Mouse (Mus musculus) limb, embryonic 10.5 days (tissue): ENCODE measurements around the gene Eif3f. TPM values are rescaled to one million over a fixed set of nuclear protein-coding genes. Genes with fewer than 3 reads are reported as not detected.

ENCODE experiments used
- DNase-seq: peaks from one replicate; pipeline ENCODE4 v3.0.0-alpha.2; 2017; ENCODE audit warnings: low spot score
- H3K27ac ChIP-seq: fragments of 300-500 bp; sonication (generic); 2 replicates; pipeline ENCODE4 v1.5.1; 2016; ENCODE audit warnings: mild to moderate bottlenecking
- H3K27me3 ChIP-seq: fragments of 300-500 bp; sonication (generic); 2 replicates; pipeline ENCODE4 v1.6.1; 2016; ENCODE audit warnings: low read depth, mild to moderate bottlenecking; ENCODE audit not compliant: poor library complexity, severe bottlenecking
- H3K36me3 ChIP-seq: fragments of 300-500 bp; sonication (generic); 2 replicates; pipeline ENCODE4 v1.6.1; 2016; ENCODE audit warnings: mild to moderate bottlenecking, moderate library complexity
- H3K4me1 ChIP-seq: fragments of 300-500 bp; sonication (generic); 2 replicates; pipeline ENCODE4 v1.6.1; 2016
- H3K4me3 ChIP-seq: fragments of 300-500 bp; sonication (generic); 2 replicates; pipeline ENCODE4 v1.5.1; 2016; ENCODE audit warnings: mild to moderate bottlenecking, moderate library complexity
- H3K9me3 ChIP-seq: fragments of 300-500 bp; sonication (generic); replicated peaks from 2 replicates; pipeline ENCODE4 v1.6.1; 2016; ENCODE audit warnings: mild to moderate bottlenecking
- WGBS: fragments of 180-500 bp; shearing (Covaris S2); methylation state at CpG from one replicate; pipeline ENCODE4 v1.1.7; 2016; 5-methylcytosine and 5-hydroxymethylcytosine counted together
- polyA plus RNA-seq: library from polyadenylated mRNA; unstranded; fragments of >200 nt; fragmentation: Nextera tagmentation; extraction: Ambion mirVana; gene quantifications from 2 replicates; pipeline ENCODE4 v1.2.1, GENCODE M21; 2016

Gene Eif3f
- polyA plus RNA-seq: 85.8 and 87.3 TPM in 2 replicates

DNA sequence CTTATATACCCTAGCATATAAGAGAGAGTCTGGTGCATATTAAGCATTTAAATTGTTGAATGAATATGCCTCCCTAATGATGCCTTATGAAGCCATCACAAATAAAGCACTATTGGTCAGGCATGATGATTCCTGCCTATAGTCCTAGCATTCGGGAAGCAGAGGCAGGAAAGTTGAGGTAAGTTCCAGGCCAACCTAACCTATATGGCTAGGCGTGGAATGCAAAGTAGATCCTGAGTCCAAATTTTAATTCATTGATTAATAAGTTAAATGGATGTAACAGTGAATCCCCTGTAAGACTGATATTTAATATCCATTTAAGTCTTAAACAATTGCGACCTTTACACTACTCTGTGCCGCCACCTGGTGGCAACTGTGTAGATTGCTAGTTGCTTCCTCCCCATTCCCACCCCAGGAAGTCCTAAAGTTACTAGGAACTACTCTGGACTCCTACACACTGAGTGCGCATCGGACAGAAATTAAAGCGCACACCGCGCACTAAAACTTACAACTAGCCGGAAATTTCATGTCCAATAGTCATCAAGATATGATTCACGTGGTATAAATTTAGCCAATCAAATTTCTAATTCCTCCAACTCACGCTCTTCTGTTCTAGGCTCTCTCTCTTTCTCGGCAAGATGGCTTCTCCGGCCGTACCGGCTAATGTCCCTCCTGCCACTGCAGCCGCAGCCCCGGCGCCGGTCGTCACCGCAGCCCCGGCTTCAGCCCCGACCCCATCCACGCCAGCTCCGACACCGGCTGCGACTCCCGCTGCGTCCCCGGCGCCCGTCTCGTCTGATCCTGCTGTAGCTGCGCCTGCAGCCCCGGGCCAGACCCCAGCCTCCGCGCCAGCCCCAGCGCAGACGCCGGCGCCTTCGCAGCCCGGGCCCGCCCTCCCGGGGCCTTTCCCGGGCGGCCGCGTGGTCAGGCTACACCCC, at the start of gene Eif3f:
Eif3f (plus strand) TSS at position 624 of the 938 bp plus-strand sequence.
- Histone ChIP-seq H3K4me1 (peaks cover 11% of the 10 kb centered on the region), H3K4me3 (peak within 1 kb of the TSS; percentile 98), H3K9me3 (no peaks in the 10 kb centered on the region), H3K27ac (peak within 1 kb of the TSS; percentile 96), H3K36me3 (peaks cover 35% of the 10 kb centered on the region), H3K27me3 (no peaks in the 10 kb centered on the region)
- peak; percentile 90 for DNase-seq
- 2% methylated on average over 50 of the region's 50 CpGs for WGBS

- WGBS: 88% methylated on average over 4 of the region's 4 CpGs
- no peaks in the 10 kb centered on the region for H3K4me1 ChIP-seq
Measured at GRCm38 (mm10) chr7:108884906-108885305, 49.3 kb upstream of the Eif3f start, which contains the start of gene Olfr518. Gene Olfr518 (minus strand): TSS chr7:108885006.

GRCm38 (mm10) chr7:108894320-108894719, 39.9 kb upstream of the Eif3f start, which contains the start of gene Olfr519:
Gene Olfr519 (minus strand): TSS chr7:108894420.
- Histone ChIP-seq H3K9me3 (no peaks in the 10 kb centered on the region), H3K27me3 (no peaks in the 10 kb centered on the region), H3K4me3 (no peak within 1 kb of the TSS), H3K36me3 (no peaks in the 10 kb centered on the region), H3K4me1 (no peaks in the 10 kb centered on the region), H3K27ac (no peak within 1 kb of the TSS)
- WGBS: 91% methylated on average over 5 of the region's 5 CpGs
- DNase-seq: no peak

More at GRCm38 (mm10) chr7:108884906-108885305, 49.3 kb upstream of the Eif3f start, which contains the start of gene Olfr518:
- DNase-seq: no peak
- no peaks in the 10 kb centered on the region for H3K9me3 ChIP-seq
- H3K27me3 ChIP-seq: no peaks in the 10 kb centered on the region
- H3K4me3 ChIP-seq: no peak within 1 kb of the TSS
- H3K36me3 ChIP-seq: no peaks in the 10 kb centered on the region
- no peak within 1 kb of the TSS for H3K27ac ChIP-seq

- no peak overlapping the region for H3K27ac ChIP-seq
- 86% methylated on average over 2 of the region's 2 CpGs for WGBS
- H3K36me3 ChIP-seq: no peaks in the 10 kb centered on the region
- no peaks in the 10 kb centered on the region for H3K9me3 ChIP-seq
- no peak overlapping the region for H3K4me3 ChIP-seq
- DNase-seq: no peak
- no peaks in the 10 kb centered on the region for H3K27me3 ChIP-seq
- H3K4me1 ChIP-seq: no peaks in the 10 kb centered on the region
Measured at GRCm38 (mm10) chr7:108903969-108904368, 30.2 kb upstream of the Eif3f start.

- Histone ChIP-seq H3K9me3 (no peaks in the 10 kb centered on the region), H3K36me3 (no peaks in the 10 kb centered on the region), H3K27ac (no peak overlapping the region), H3K4me1 (no peaks in the 10 kb centered on the region), H3K27me3 (no peaks in the 10 kb centered on the region), H3K4me3 (no peak overlapping the region)
- DNase-seq: no peak
- WGBS: 79% methylated on average over 4 of the region's 4 CpGs
Measured at GRCm38 (mm10) chr7:108927043-108927442, 7.2 kb upstream of the Eif3f start.

- Histone ChIP-seq H3K27me3 (no peaks in the 10 kb centered on the region), H3K4me3 (no peak overlapping the region), H3K9me3 (no peaks in the 10 kb centered on the region), H3K4me1 (no peaks in the 10 kb centered on the region), H3K27ac (no peak overlapping the region), H3K36me3 (no peaks in the 10 kb centered on the region)
- no peak for DNase-seq
- 86% methylated on average over 11 of the region's 11 CpGs for WGBS
Measured at GRCm38 (mm10) chr7:108928280-108929188, 5.7 kb upstream of the Eif3f start.

- Histone ChIP-seq H3K27me3 (no peaks in the 10 kb centered on the region), H3K36me3 (no peaks in the 10 kb centered on the region), H3K4me3 (no peak within 1 kb of the TSS), H3K27ac (no peak within 1 kb of the TSS), H3K9me3 (no peaks in the 10 kb centered on the region), H3K4me1 (peaks cover under 1% of the 10 kb centered on the region; the same call in 1 of the 2 replicates)
- WGBS: 83% methylated on average over 6 of the region's 6 CpGs
- DNase-seq: no peak
Measured at GRCm38 (mm10) chr7:108929726-108930393, 4.4 kb upstream of the Eif3f start, which contains the start of gene Nlrp10. Gene Nlrp10 (minus strand): TSS chr7:108930178.

GRCm38 (mm10) chr7:108934836-108935235, 619 bp downstream of the Eif3f start:
- no peaks in the 10 kb centered on the region for H3K9me3 ChIP-seq
- H3K27ac ChIP-seq: peak overlapping the region; percentile 96
- WGBS: 9% methylated on average over 8 of the region's 8 CpGs
- H3K4me1 ChIP-seq: peaks cover 11% of the 10 kb centered on the region
- DNase-seq: no peak
- peak overlapping the region; percentile 98 for H3K4me3 ChIP-seq
- no peaks in the 10 kb centered on the region for H3K27me3 ChIP-seq
- H3K36me3 ChIP-seq: peaks cover 42% of the 10 kb centered on the region

DNA sequence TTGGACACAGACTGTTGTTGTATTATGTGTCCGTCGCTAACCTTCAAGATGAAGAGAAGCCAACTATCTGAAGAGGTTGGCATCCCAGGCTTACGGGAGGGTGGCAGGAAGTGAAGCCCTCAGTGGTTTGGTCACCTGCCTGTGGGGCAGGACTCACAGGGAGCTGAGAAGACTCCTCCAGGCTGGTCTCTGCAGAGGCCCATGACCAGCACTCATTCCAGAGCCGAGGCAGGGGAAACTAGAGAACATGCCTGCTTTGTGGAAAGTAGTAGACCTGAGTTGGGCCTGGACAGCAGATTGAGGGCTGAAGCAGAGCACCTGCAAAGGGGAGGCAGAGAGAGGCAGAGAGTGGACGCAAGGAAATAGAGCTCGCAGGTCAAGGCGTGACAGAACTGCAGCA, 1.2 kb downstream of the Eif3f start:
- Histone ChIP-seq H3K4me3 (peak overlapping the region; percentile 98), H3K27me3 (no peaks in the 10 kb centered on the region), H3K4me1 (peaks cover 11% of the 10 kb centered on the region), H3K27ac (no peak overlapping the region; the same call in 1 of the 2 replicates), H3K9me3 (no peaks in the 10 kb centered on the region), H3K36me3 (peaks cover 48% of the 10 kb centered on the region)
- 83% methylated on average over 7 of the region's 7 CpGs for WGBS
- DNase-seq: no peak

- DNase-seq: no peak
- 93% methylated on average over 4 of the region's 4 CpGs for WGBS
- peaks cover 60% of the 10 kb centered on the region for H3K36me3 ChIP-seq
Measured at GRCm38 (mm10) chr7:108936591-108936990, 2.4 kb downstream of the Eif3f start.

GRCm38 (mm10) chr7:108941466-108941865, 7.2 kb downstream of the Eif3f start:
- no peak overlapping the region for H3K27ac ChIP-seq
- no peaks in the 10 kb centered on the region for H3K27me3 ChIP-seq
- no peaks in the 10 kb centered on the region for H3K9me3 ChIP-seq
- DNase-seq: no peak
- H3K36me3 ChIP-seq: peaks cover 96% of the 10 kb centered on the region
- H3K4me1 ChIP-seq: no peaks in the 10 kb centered on the region
- 93% methylated on average over 9 of the region's 9 CpGs for WGBS
- H3K4me3 ChIP-seq: no peak overlapping the region

More at GRCm38 (mm10) chr7:108936591-108936990, 2.4 kb downstream of the Eif3f start:
- Histone ChIP-seq H3K27ac (no peak overlapping the region), H3K4me1 (peaks cover 11% of the 10 kb centered on the region), H3K27me3 (no peaks in the 10 kb centered on the region), H3K4me3 (no peak overlapping the region), H3K9me3 (no peaks in the 10 kb centered on the region)

- peaks cover 72% of the 10 kb centered on the region for H3K36me3 ChIP-seq
- peaks cover 5% of the 10 kb centered on the region for H3K27me3 ChIP-seq
- no peak overlapping the region for H3K4me3 ChIP-seq
- WGBS: 13% methylated on average over 2 of the region's 2 CpGs
- no peaks in the 10 kb centered on the region for H3K4me1 ChIP-seq
- no peaks in the 10 kb centered on the region for H3K9me3 ChIP-seq
- DNase-seq: no peak
- H3K27ac ChIP-seq: no peak overlapping the region
Measured at GRCm38 (mm10) chr7:108944002-108944401, 9.8 kb downstream of the Eif3f start.
